Mouse (Mus musculus) lung, postnatal 4 days (tissue): ENCODE results near the gene E130114P18Rik.

Source experiments
- DNase-seq, 2 experiments: peaks; one replicate each; pipeline ENCODE4 v3.0.0; 2021

The E130114P18Rik gene

DNA sequence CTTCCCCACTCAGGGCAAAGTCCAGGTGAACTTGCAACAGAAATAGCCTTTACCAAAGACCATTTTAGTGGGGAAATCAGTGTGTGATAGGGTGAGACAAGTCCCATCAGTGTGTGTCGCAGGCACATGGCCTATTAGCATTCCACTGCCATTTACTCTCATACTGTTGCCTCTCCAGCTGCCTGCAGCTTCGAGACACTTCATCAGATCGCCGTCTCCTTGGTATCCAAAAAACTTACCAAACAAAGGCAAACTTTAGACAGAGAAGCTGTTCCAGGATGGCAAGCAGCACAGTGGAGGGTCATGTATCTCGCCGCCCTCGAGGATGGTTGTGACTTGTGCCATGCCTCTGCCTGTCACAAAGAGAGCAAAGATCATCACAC, 87.5 kb downstream of the E130114P18Rik start:
- peak; percentile 56 to 85 for DNase-seq

DNA sequence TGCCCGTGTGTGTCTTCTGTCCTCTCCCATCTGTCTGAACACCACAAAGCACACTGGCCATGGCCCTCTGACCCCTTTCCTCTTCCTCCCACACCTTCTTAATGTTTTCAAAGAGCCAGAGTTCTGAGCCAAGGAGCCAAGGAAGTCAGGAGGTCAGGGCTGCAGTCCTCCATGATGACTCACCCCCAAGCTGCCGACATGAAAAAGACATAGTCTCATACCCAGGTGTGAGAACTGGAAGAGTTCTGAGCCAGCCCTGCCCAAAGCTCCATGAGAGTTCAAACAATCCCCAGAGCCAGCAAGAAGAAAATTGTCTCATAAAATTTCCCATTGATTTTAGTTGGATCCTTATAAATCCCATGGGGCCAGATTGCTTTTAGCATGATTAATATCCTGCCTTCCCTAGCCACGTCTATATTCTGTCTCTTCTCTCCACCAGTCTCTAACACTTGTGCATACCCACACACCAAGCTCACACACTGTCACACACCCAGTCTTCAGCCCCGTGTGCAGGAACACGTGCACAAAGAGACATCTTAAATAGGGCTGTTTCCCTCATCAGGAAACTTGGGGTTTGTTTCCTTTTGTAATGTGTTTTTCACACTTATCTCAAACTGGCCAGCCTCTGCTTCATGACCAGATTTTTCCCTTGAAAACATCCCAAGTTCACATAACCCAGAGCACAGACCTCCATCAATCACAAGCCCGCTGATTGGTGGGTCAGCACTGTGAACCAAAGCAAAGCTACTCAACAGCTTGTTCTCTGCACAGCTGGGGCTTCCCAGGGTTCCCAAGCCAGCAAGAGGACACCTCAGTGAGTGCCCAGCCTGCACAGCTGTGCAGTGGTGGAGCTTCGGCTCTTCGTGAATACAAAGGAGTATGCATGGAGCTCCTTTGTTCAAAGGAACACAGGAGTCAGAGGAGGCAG, 88.2 kb downstream of the E130114P18Rik start:
- DNase-seq, result peak; percentile 65 to 89

DNA sequence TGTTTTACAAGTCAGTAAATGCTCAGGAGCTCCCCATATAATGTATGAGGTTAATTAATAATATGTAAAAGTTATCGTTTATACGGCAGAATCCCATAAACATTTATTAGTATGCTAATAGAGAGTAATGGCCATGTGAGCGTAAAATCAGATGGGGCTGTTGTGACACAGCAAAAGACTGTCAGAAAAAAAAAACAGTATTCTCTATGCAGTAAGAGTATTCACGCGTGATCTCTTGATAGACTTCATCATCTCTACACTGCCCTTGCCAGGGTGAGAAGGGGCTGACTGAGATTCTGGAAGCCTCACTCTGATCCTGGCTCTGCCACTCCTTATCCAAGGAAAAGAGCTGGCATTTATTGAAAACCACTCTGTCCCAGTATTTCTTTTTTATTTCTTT, 91.9 kb downstream of the E130114P18Rik start:
- no peak for DNase-seq

DNA sequence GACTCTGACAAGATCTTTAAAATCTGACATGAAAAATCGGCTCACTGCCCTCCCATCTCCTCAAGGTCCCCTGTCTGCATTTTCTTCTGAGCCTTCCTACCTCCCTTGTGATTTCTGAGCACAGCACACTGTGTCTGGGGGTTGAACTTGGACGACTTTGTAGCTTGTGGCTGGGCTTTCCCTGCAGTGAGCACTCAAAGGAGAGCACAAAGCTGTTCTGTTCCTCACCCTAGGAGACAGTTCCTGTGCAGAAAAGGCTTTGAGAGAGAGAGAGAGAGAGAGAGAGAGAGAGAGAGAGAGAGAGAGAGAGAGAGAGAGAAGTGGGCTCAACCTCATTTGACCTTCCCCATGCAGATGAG, 101.3 kb downstream of the E130114P18Rik start:
- DNase-seq, result no peak

DNA sequence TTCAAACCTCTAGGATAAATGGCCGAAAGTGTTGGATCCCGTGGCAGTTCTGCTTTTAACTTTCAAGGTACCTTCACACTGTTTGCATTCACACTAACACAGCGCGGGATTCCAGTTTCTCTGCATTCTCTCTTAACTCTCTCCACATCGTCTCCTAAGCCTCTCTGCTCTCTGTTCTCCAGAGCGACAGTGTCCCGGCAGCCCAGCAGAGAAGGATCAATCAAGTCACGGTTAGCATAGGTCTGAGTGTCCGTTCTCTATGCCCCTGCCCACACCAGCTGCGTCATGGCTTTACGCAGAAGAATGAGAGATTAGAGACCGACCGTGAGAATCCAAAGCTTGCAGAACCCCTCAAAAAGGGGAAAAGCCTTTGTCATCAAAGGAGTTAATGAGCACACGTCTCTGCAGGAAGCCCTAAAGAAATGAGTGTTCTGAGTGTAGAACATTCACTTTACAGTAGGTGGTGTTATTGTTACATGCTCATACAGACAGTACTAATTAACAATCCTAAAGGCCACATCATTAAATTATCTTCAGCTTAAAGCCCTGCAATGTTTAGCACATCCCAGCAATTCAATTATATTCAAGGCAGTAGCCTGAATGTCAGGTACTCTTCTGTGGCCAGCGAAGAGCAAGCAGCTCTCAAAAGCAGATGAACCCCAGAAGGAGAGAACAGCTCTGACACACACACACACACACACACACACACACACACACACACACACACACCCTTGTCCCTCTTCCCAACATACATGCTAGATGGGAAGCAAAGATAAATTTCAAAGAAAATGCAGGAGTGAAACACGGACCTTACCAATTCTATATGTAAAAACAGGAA, 101.9 kb downstream of the E130114P18Rik start:
- no peak for DNase-seq

DNA sequence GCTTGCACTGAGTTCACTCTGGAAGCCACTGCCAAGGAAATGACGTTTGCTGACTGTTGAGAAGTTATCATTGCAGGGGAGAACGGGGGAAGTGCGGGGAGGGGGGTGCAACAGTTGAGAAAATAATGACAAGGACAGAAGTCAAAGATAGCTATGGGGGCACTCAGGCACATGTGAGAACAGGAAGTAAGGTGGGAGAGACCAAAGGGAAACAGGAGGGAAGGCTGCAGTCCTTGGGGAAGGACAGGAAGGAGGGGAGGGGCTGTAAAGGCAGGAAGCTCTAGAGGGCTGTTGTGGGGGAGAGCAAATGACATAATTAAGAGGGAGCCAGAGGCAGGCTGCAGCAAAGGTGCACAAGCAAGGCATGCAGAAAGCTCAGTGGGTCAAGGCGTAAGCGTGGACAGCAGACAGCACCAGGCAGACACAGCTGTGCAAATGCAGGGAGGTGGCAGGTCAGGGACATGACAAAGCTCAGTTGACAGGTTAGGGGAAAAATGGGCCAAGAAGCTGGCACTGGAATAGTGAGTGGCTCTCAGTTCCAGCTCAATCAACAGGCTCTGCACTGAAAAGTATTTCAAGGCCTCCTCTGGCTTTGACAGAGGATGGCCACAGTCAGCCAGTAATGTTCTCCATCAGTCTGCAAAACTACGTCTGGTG, 103.9 kb downstream of the E130114P18Rik start:
- DNase-seq, result no peak

DNA sequence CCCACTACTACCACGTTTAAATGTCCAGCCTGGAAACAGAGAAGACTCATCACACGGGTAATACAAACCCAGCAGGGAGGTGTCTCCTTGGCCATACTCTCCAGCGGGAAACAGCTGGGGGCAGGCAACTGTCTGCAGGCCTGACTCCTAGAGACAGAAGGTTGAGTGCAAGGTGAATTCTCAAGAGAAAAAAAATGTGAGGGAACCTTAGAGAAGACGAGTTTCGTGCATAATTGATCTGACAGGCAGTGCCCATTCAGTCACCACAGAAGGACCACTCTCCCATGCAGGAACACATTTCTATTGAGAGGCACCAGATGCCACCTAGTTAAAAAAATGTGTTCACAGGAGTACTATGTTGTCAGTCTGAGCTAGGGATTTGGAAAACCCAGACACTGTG, 105.4 kb downstream of the E130114P18Rik start:
- DNase-seq, result no peak

DNA sequence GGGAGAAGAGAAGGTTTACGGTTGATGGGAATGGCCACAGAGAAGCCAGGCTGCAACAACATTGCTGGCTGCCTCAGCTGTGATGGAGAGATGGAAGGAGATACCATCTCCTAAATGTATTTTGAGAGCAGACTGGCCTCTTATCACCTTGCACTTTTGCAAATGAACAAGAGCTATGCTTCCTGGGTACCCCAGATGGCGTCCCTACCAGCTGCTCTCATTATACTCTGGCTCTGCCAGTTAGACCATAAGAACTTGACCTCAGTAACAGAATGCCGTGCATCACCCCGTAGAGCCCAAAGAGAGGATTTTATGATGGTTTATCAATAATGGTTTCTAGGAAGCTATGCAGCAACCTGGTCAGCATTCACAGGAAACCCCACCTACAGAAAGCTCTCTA, 106.0 kb downstream of the E130114P18Rik start:
- no peak for DNase-seq

DNA sequence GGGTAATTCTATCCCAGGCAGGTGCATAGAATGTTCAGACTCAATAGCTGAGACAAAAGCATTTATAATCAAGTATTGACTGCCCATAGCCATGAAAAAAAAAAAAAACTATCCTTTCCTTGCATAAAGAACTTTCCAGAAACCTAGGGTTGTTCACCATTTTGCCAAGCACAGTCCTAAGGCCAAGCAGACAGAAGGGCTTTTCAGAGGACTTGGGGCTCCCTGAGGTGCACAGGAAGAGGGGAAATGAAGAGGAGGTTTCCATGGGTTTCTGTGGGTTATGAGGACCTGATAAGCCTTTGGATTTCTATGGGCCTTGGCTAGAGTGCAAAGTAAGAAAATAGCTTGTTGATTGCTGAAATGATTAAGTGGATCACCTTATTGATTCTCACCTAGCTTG, 107.5 kb downstream of the E130114P18Rik start:
- no peak for DNase-seq

DNA sequence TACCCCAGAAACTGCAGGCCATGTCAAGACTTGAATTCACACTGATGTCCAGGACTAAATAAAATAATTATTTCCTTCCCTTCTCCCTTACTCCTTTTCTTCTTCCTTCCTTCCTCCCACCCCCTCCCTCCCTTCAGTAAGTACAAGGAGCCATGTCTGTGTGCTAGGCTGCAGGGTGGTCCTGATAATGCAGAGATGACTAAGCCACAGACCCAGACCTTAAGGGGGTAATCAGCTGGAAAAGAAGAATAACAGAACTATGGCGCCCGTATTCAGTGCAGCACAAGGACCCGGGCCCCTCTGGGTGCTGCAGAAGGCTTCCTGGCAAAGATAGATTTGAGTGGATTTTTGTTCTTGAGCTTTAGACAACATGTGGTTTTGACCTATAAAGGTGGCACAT, 108.1 kb downstream of the E130114P18Rik start:
- DNase-seq, result no peak

DNA sequence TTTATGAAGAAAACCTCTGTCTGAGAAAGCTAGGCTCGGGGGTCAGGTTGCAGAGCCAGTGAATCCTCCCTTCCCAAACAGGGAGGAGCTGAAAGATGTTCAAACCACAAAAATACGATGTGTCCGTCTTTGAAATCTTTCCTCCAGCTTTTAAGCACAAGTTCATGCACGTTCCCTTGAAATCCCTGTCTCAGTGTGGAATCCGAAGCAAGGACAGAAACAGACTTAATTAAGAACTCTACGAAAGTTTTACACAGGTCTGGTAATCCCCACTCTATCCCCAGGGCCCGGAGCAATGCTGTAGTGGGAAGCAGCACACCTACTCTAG, 112.5 kb downstream of the E130114P18Rik start:
- no peak for DNase-seq

DNA sequence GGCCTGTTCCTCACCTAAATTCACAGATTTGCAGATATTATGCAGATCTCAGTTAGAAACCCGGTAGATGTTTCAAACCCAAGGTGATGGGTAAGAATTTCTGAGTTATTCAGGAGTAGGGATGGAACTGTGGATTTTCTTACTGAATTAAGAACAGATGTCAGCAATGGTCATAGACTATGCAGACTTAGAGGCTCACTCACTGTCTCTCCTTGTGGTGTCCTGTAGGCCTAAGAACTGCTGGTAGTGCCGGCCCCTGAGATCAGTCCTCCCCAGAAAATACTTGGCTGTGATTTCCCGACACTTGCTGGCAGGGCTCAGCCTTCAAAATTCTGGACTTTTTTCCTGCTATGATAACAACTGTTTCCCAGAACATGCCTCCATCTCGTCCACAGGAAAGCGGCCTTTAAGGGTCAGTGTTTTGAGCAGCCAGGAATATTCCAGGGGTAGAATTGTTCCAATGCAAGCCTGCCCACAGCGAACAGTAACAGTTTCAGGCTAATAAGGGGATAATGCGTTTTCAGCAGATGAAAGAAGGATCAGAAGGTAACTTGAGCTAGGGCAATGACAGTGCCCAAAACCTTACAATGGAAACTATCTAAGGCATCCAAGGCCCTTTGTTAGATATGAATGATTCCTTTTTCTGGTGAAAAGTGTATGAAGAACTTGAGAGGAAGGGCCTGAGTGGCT, 113.0 kb downstream of the E130114P18Rik start:
- no peak for DNase-seq

DNA sequence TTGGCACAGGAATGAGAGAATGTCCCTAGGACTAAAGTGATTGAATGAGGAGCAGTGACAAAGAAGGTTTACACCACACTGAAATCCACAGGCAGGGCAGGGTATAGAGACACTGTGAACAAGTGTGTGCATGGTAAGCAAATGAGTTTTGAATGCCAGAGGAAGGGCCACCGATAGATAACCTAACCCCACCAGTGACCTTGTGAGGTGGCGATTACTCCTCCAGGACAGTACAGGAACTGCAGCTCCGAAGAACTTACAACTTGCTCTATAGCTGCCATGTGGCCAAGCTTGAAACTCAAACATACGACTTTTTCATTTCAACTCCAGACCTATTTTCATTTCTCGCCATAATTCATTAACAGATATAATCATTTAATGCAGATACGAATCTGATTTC, 114.0 kb downstream of the E130114P18Rik start:
- DNase-seq, result no peak

DNA sequence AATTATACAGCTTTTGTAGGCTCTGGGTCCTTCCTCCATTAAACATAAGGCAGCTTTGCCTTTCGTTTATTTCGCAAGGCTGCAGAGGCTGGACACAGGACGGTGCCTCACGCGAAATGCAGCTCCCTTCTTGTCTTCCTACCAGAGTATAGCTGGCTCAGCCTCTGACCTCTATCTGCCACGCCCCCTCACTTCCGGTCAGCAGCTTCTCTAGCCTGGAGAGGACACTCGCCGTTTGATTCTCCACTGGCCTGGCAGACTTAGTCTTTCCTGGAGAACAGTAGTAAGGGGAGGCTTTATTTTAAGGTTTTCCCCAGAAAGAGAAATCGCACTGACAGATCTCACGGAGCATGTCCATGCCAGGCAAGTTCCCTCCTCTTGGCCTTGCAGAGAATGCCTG, 115.0 kb downstream of the E130114P18Rik start:
- DNase-seq, result peak; percentile 28 to 37

DNA sequence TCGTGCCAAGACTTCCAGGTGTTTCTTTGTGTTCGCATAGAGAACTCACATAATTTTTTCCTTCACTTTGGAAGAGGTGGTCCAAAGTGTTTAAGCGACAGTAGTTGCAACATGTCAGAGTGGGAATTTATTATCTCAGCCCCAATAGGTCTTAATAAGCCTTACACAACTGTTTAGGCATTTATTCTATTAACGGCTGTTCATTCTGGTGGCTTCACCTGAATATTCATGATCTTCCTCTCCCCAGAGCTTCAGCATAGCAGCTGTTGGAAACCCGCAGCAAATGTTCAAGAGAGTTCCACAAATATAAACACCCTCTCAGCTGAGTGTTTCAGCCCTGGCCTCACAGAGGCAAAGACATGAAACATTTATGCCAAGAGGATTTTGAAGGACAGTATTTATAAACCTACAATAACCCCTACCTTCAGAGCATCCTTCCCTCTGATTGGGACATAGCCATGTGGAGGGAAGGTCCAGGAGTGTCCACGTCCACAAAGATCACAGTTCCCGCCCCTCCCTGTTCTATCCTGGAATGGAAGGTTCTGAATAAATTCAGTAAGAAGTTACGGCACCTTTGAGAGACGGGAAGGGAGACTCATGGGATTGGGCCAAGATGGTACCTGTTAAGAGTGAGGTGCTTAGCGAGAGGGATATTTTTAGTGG, 116.1 kb downstream of the E130114P18Rik start:
- DNase-seq, result no peak

DNA sequence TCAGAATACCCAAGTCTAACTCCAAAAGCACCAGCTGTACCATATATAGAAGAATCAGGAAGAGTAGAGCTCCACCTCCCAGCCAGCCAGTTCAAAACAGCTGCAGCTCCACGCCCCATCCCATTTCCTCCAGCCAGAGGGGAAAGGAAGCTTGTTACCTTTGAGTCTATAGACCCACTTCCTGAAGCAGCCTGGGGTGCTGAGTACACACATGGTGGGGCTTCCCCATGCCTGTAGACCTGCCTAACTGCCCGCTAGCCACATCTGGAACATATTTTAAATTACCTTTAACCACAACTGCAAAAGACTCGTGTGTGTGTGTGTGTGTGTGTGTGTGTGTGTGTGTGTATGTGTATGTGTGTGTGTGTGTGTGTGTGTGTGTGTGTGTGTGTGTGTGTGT, 120.3 kb downstream of the E130114P18Rik start:
- DNase-seq, result peak in 1 of 2 experiments; percentile 26

DNA sequence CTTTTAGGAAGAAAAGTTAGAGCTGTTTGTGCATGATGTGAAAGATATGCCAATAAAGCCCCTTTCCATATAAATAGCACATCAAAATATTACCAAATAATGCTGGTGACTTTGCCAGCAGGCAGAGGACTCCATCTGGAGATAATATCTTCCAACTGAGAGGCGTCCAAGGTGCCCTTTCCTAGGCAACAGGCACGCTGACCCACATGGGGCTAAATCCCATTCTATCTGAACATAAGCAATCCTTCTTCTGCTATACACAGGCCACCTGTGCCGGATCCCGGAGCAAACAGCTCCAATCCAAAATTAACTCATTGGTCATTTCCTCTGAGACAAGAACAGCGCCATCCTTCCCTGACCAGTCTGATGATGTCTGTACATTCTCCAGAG, 128.3 kb downstream of the E130114P18Rik start:
- no peak for DNase-seq

DNA sequence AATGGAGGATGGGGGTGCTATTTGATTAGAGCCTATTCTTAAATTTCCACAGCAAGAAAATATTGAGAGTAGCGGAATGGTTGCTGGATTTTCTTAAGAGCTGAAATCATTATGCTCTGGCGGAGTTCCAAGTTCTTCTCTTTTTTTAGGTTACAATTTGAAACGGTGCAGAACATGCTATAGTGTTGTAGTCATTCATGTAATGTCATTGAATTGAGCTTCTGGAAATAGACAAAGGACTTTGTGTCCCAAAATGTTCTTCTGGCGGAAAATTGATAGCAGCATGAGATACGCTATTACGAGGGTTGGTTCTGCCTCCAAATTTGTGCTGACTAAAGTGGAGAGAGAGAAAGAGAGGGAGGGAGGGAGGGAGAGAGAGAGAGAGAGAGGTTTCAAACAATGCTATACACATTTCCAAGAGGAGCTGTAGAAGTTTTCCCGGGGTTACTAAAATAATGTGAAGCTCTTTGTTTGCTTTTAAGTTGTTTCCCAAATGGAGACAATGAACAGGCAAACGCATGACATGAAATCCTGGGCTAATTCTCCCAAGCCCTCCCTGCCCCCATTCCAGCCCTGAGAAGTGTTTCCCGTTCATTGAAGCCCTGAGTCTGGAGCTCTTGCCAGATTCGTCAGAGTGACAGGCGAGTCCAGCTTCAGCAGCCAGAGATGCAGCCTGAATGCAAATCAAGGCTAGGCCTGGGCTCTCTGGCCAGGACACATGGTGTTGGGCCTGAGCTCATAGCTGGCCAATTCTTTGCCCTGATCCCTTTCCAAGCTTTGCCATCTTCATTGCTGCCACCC, 128.9 kb downstream of the E130114P18Rik start:
- peak in 1 of 2 experiments; percentile 30 for DNase-seq

DNA sequence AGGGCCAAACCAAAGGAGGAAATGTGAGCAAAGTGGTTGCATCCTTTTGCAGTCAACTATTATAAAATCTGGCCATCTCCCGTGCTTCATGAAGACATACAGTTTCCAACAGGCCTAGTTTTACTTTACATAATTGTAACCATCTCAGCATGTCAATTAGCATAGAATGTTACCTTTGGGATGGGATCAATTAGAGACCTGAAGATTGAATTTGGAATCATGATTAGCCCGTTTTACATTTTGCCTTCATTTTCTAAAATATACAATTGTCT, 129.5 kb downstream of the E130114P18Rik start:
- no peak for DNase-seq

DNA sequence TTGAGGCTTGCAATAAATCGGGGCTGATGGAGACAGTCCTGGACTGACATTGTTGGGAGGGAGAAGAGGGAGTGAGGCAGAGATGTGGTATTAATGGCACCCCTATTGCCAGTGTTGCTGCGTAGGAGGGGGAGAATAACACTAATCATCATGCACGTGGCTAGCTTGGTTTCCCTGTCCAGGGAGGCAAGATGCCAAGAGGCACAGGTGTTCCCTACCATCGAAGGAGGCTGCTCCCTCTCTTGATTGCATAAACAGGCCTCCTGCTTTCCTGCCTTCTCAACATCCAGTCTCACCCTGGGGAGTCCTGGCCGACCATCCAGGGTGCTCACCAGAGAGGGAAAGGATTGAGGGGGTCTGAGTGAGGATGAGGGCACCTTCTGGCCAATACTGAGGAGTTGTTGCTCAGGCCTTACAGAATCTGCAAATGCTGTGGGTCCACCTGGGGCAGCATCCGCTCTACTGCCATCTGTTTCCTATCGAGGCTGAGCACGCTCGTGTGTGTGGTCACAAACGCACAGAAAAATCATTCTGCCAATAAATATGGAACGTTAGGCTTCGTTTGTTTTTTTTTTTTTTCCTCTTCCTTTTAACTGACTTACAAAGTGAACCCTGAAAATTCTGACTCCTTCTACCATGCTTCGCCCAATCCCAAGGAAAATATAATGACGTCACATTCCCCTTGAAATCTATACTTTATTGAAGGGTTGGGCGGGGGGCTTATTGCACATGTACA, 130.0 kb downstream of the E130114P18Rik start:
- DNase-seq, result no peak

DNA sequence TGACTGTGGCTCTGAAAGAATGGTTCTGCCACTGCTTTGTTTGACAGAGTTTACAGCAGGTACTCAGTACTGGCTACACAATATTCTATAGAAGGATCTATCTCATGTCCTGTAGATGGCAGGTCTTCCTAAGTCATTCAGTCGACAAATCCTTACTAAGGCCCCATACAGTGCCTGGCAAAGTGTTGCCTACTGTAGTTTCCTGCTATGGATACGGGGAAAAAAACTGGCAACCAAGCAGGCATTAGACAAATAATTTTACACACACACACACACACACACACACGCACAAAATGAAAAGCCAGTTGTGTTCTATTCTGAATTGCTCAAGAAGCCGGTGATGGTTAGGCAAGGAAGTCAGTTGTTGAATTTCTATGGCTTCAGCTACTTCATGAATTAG, 130.6 kb downstream of the E130114P18Rik start:
- DNase-seq, result no peak
